Mouse (Mus musculus): ENCODE results near the gene Tbc1d21.

Gene Tbc1d21

DNA sequence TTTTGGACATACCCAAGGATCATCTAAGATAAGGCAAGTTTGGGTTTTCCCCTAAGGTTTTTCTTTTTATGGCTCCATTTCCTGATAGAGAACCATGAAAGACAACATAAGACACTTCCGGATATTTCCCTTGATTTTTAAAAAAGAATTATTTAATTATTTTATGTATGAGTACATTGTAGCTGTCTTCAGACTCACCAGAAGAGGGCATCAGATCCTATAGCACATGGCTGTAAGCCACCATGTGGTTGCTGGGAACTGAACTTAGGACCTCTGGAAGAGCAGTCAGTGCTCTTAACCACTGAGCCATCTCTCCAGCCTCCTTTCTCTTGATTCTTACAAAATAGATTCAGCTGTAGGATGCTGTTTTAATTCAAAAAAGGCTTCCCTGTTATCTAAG is 28.5 kb downstream of the Tbc1d21 start:
- DNase-seq (ENCODE audit: low spot score in 2 of 2), result no peak

DNA sequence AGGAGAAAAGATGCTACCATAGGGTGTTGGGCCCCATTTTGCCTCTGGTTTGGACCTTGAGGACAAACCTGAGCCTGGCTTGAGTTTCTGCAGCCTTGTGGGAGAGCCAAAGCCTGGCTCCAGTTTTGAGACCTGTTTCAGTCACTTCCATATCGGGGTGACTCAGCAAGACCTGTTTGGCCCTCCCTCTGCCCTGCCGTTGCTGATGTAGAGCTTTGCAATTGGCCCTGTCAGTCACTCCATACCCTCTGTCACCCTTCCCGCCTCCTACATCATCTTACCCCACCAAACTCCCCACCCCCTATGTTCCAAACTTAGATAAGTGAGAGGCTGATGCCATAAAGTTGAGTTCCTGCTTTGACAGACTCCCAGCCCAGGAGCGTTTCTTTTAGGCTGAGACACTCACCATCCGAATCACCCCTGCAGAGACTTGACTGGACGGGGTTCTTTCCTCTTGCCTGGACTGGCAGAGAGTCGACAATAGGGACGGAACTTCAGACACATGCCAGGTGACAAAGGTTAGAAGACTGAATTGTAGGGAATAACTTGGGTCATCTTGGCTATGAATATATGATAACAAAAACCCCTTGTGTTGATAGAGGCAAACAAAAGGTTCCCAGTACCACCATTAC is 33.5 kb downstream of the Tbc1d21 start:
- DNase-seq (ENCODE audit: low spot score in 2 of 2), result no peak

DNA sequence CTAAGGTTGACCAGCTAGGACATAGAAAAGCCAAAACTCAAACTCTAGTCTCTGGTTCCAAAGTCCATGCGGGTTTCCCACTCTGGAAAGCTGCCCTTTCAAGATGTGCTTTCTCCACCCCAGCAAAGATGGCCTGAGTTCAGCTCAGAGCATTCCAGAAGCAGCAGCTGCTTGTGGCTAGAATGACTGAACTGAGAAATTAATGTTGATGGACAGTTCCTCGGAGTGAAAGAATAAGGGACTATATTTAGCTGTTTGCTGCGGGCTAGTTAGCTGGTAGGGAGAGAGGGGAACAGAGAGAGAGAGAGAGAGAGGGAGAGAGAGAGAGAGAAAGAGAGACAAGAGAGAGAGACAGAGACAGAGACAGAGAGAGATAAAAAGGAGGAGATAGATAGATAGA is 39.0 kb downstream of the Tbc1d21 start:
- no peak for DNase-seq (ENCODE audit: low spot score in 2 of 2)

DNA sequence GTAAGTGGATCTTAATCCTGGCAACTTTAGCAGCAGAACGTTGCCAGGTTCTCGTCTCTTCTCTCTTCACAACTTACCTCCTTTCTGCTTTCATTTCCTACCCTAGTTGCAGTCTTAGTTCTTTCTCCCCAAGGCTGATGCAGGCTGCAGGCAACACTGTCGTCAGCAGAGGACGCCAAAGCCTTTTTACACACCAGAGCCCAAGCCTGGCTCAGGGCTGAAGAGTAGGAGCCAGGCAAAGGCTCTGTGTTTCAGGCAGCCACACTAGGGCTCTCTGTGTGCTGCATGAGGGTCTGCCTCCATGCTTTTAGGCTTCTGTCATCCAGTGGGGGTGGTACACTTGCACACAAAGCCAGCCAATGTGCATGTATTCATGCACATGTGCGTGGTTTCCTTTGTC is 40.0 kb downstream of the Tbc1d21 start:
- DNase-seq (ENCODE audit: low spot score in 2 of 2), result peak; percentile 47 to 54

DNA sequence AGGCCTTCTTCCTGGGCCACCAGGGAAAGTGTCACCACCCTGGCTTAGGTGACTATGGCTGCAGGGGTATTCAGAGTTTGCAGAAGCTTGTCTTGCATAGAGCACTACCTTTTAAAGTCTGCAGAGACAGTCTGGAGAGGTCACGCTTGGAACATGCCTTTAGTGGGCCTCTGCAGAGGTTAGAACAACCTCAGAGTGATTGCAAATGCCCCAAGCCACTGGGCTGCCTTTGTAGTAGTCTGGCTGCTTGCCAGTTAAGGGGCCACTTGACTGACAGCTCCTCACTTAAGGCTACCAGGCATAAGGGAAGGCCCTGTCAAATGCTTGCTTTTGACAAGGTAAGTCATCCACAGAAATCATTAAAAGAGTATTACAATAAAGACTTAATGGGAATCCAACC is 42.9 kb downstream of the Tbc1d21 start:
- DNase-seq (ENCODE audit: low spot score in 2 of 2), result no peak

DNA sequence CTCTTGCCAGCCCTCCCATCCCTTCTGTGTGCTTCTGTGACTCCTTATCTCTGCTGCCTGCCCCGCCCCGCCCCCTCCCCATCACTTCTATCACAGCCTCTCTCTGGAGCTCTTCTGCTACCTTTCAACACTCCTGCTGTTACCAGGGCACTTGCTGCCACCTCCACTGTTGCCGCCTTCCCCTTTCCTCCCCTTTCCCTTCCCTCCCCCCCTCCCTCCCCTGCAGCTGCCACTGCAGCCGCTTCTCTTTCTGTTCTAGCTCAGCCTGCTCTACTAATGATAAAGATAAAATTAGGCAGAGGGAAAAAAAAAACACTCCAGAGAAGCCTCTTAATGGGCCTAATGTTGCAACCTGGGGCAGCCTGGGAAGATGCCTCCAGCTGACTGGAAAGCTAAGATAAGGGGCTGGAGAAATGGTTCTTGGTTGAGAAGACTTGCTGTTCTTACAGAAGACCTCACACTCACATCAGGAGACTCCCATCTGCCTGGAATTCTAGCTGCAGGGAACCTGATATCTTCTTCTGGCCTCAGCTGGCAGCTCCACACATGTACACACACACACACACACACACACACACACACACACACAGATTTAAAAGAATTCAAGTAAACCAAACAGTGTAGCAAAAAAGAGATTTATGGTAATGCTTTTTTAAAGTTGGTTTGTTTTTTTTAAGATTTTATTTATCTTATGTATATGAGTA is 43.6 kb downstream of the Tbc1d21 start:
- DNase-seq (ENCODE audit: low spot score in 2 of 2), result no peak

DNA sequence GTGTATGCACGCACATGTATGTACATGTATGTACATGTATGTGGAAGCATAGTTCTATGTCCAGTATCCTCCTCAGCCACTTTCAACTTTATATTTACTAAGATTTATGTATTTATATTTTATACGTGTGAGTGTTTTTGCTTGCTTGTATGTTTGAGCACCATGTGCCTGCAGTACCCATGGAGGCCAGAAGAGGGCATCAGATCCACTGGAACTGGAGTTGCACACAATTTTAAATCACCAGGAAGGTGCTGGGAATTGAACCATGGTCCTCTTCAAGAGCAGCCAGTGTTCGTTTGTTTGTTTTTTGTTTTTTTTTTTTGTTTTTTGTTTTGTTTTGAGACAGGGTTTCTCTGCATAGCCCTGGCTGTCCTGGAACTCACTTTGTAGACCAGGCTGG is 48.6 kb downstream of the Tbc1d21 start:
- DNase-seq (ENCODE audit: low spot score in 2 of 2), result no peak

DNA sequence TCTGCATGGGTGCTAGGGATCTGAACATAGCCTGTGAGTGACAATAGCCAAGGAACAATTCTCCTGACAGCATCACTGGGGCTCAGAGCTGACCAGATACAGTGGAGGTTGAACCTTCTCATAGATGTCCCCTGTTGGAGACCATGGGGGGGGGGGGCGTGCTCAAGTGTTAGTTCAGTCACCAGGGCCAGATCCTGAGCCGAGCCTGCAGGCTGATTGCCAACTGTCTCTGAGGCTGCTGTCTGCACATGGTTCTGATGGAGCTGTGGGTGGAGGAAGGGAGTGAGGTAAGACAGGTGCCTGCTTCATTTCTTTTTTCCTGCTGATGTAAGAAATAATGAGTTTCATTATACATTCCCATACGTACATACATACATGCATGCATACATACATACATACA is 51.9 kb downstream of the Tbc1d21 start:
- DNase-seq (ENCODE audit: low spot score in 2 of 2), result no peak

DNA sequence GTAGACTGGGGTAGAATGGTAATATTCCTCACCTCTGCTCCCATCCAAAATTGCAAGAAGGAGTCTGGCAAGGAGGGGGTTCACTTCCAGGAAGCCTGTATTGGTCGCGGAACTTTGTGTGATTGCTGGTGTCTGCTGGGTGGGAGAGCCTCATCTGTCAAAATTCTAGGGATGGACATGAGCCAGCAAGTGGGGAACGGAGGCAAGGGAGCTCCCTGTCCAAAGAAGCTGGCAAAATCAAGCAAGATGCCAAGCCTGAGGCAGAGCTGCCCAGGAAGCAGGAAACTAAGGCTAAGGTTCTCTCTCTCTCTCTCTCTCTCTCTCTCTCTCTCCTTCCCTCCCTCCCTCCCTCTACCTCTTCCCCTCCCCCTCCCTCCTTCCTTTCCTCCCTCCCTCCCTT is 52.9 kb downstream of the Tbc1d21 start:
- DNase-seq (ENCODE audit: low spot score in 2 of 2), result no peak

DNA sequence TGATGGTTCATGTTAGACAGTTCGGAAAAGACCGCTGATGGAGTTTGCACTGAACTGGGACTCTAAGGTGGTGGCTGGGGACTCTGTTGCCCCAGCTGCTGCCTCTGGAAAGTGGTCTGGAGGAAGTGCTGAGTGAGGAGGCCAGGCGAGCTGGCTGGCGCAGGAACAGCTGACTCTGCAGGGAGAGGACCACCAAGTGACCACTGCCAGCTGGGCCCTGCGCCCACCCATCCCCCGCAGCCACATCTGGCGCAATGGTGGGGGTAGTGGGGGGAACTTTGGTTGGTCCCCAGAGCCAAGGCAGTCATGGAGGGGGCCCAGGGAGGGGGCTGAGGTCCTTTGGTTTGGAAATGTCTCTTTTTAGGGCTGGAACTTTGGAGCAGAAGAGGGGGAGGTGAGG is 53.5 kb downstream of the Tbc1d21 start:
- DNase-seq (ENCODE audit: low spot score in 2 of 2), result no peak

DNA sequence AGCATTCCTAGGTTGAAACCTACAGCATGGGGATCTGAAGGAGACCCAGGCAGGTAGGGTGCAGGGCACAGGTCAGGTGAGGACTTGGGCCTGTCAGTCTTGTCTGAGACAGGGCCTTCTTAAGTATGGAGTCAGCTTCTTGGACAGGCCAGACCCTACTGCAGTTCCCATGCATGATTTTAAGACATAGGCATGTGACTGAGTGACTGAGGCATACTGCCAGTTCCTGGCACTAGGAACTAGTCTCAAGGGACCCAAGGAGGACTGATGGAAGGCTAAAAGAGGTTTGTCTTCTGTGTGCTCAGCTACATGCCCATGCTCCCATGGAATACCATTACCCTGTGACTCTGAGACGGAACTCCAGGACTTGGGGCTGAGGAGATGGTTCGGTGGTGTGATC is 54.4 kb downstream of the Tbc1d21 start:
- DNase-seq (ENCODE audit: low spot score in 2 of 2), result no peak

DNA sequence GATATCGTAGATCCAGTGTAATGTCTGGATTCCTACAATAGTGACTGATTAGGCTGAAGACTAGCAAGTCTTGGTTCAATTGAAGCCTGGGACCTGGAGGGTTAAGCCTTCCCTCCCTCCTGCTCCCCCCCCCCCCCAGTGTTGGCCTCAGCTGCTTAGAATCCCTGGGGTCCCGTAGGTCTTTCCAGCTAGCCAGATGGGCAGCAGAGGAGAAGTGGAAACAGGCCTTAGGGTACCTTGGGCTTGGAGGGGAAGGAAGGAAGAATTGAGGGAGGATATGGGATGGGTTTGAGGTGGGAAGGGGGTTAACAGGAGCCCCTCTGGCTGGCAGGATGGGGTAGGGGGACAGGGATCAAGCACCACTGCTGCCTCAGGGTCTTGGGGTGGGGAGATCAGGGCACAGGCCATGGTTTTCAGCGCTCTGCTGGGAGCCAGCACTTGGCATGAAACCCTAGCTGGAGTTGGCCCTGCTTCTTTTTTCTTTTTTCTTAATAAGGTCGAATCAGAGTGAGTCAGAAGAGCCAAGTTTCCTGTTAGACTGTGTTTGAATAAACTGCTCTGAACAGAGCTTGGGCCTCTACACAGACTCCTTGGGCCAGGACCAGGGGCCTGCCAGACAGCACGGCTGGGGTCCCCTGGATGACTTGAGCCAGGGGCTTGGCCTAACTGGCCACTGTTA is 55.4 kb downstream of the Tbc1d21 start:
- no peak for DNase-seq (ENCODE audit: low spot score in 2 of 2)

DNA sequence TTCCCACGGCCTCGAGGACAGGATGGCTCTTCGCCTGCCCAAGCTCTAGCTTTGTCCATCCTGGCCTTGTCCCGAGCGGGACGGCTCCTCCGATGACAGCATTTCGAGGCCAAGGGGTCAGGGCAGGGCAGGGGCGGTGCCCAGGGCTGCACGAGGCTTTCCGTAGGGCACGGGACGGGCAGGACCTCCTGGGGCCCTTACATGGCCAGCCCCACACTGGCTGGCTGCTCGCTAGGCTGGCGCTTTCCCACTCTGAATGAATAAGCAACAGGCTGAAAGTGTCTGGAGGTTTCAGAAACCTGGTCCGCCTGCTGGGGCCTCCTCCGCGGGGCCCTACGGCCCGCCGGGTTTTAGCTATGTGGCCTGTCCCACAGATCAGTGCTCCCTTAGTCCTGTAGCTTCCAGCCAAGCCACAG is 57.3 kb downstream of the Tbc1d21 start, which contains the start of gene Loxl1:
Loxl1 (minus strand) TSS at position 243 of the 416 bp plus-strand sequence.
- DNase-seq (ENCODE audit: low spot score in 2 of 2), result peak in 1 of 2 experiments; percentile 22

DNA sequence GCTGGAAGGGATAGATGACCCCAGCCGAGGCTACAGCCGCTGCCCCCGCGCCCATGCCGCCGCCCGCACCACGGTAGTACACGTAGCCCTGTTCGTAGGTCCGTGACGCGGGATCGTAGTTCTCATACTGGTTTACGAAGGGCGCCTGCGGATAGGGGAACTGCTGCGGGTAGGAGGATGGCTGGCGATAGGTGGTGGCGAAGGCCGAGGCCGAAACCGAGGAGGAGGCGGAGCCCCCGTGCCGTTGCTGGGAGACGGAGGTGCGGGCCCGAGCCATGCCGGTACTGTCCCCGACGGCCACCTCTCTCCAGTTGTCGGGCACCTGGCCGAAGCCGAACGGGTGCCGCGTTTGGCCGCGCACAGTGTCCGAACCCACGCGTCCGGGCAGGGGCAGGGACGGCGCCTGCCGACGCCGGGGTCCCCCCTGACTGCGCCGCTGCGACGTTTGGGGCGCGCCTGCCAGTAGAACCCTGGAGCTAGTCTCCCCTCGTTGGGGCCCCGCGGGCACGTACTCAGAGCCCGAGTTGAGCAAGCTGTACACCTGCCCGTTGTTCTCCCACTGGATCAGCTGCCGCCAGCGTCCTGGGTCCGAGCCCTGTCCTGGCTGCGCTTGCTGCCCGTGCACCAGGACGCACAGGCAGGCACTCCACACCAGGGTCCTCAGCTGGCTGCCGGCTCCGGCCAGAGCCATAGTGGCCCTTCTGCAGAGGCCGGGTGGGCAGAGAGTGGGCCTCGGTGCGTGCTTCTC is 57.9 kb downstream of the Tbc1d21 start:
- DNase-seq (ENCODE audit: low spot score in 2 of 2), result no peak

DNA sequence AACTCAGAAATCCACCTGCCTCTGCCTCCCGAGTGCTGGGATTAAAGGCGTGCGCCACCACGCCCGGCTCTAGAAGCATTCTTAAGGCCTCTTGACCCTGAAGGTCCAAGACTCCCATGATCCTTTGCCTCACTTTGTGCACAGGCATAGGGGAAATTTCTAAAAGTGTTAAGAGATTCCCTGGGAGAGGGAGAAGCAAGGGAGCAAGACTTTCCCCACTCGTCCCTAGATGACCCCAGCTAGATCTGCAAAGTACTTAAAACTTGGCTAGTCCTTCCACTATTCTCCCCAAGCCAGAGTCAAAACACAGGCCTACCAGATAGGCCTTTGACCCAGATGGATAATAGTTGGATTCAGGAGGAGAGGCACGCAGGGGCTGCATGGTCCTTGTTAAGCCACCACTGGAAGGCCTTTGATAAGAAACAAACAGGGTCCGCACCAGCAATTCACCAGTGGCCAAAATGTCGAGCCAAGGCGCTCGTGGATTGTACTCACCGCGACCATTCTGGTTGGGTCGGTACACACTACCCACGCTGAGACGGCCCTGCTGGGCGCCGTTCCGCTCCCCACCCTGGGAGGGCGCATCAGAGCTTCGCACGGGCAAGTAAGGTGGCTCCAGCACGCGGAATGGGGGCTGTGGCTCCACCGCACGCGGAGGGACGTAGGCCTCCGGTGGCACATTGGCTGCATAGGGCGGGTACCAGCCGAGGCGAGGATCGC is 58.9 kb downstream of the Tbc1d21 start:
- DNase-seq (ENCODE audit: low spot score in 2 of 2), result no peak

DNA sequence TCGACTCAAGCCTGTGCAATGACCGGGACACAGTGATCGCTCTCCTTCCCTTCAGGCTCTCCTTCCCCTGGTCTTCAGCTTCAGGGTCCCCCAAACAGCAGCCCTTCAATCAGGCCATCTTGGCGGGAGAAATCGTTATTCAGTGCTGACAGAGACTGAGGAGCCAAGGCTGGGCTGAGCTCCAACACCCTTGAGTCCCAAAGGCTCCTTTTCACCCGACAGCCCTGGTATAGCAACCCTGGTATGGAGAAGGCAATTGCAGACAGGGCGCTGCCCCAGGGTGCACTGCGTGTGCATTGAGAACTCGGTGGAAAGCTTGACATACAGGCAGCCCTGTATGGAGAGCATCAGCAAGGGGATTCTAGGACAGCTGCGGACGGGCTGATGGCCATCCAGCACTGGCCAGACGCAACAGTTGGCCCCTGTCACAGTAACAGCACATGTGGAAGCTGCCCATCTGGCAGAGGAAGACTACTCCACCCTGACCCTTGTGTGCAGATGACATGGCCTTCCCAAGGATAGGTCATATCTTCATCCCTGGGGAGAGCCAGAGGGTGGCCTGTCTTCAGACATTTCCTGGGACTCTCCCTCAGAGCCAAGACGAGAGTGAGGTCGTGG is 60.1 kb downstream of the Tbc1d21 start:
- no peak for DNase-seq (ENCODE audit: low spot score in 2 of 2)

Data from frontal cortex, postnatal 25 days (tissue).